Mouse (Mus musculus): ENCODE data around the gene Ccdc190. TPM values are rescaled to one million over a fixed set of nuclear protein-coding genes. Genes with fewer than 3 reads are reported as not detected.

Ccdc190 gene
- polyA plus RNA-seq, 1 experiment: 0.43 TPM

GRCm38 (mm10) chr1:169953106-169953505 is 24.7 kb downstream of the Ccdc190 start:
- Histone ChIP-seq H3K27me3 (ENCODE audit: control insufficient read depth, insufficient read depth, low read length) (no peaks in the 10 kb centered on the region), H3K36me3 (ENCODE audit: control insufficient read depth, insufficient read depth, low read length) (no peaks in the 10 kb centered on the region), H3K4me3 (ENCODE audit: control insufficient read depth, insufficient read depth, low read length) (no peak overlapping the region), H3K4me1 (replicated peaks; ENCODE audit: control insufficient read depth, insufficient read depth, low read length) (no peaks in the 10 kb centered on the region), H3K27ac (ENCODE audit: control insufficient read depth, insufficient read depth, low read length) (no peak overlapping the region)
- 97% methylated on average over 10 of the region's 10 CpGs for WGBS
- TF ChIP-seq CTCF (IDR thresholded peaks at IDR 0.05; ENCODE audit: borderline replicate concordance, control insufficient read depth, extremely low read depth, insufficient read depth, low read length, poor library complexity) (no peak), POLR2A (IDR thresholded peaks at IDR 0.05; ENCODE audit: control insufficient read depth, extremely low read depth, insufficient read depth, low read length, poor library complexity) (no peak)
- DNase-seq: no peak

DNA sequence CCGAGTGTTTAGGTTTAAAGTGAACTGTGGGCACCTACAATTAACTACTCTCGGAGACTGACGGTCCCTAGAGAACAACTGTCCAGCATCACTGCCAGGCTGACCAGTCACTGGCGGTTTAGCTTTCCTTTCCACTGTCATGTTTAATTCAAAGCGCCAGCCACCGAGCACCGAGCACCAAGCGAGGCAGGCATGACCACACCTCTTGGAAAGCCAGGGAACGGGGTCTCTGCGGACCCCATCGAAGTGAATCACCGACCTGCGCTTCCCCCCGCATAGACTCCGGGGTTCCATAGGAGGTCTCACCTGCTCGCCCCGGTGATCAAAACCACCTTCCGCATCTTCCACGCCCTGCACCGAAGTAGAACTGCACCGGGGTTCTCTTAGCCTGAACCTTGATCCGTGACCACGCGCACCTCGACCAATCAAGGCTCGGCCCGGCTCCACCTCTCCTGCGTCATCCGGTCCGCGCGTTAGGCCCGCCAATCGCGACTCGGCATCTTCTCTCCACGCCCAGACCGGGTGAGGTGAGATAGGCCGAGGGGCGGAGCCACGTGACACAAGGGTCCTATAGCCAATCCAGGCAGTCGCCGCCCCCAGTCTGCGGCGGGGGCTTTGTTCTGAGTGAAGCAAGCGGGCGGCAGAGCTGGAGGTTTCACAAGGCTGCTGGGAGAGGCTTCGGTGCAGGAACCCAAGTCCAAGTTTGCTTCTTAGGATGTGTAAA is 40.5 kb downstream of the Ccdc190 start, which contains the start of gene Hsd17b7:
Hsd17b7 (minus strand) TSS at position 450 of the 724 bp plus-strand sequence.
- peak; percentile 97 for DNase-seq
- Histone ChIP-seq H3K27ac (ENCODE audit: control insufficient read depth, insufficient read depth, low read length) (no peak within 1 kb of the TSS), H3K4me3 (ENCODE audit: control insufficient read depth, insufficient read depth, low read length) (peak within 1 kb of the TSS; percentile 54), H3K4me1 (replicated peaks; ENCODE audit: control insufficient read depth, insufficient read depth, low read length) (no peaks in the 10 kb centered on the region), H3K36me3 (ENCODE audit: control insufficient read depth, insufficient read depth, low read length) (no peaks in the 10 kb centered on the region), H3K27me3 (ENCODE audit: control insufficient read depth, insufficient read depth, low read length) (no peaks in the 10 kb centered on the region)
- 0 out of 2 replicates have a peak, but pooled peaks have one; percentile 38 for TF ChIP-seq CTCF (IDR thresholded peaks at IDR 0.05; ENCODE audit: borderline replicate concordance, control insufficient read depth, extremely low read depth, insufficient read depth, low read length, poor library complexity)
- TF ChIP-seq POLR2A (IDR thresholded peaks at IDR 0.05; ENCODE audit: control insufficient read depth, extremely low read depth, insufficient read depth, low read length, poor library complexity): peak; percentile 67; the same call in 1 of the 2 replicates
- WGBS: 3% methylated on average over 48 of the region's 48 CpGs

GRCm38 (mm10) chr1:169969516-169969886 is 41.1 kb downstream of the Ccdc190 start:
- TF ChIP-seq POLR2A (IDR thresholded peaks at IDR 0.05; ENCODE audit: control insufficient read depth, extremely low read depth, insufficient read depth, low read length, poor library complexity) (no peak), CTCF (IDR thresholded peaks at IDR 0.05; ENCODE audit: borderline replicate concordance, control insufficient read depth, extremely low read depth, insufficient read depth, low read length, poor library complexity) (no peak)
- no peak overlapping the region for H3K27ac ChIP-seq (ENCODE audit: control insufficient read depth, insufficient read depth, low read length)
- H3K4me3 ChIP-seq (ENCODE audit: control insufficient read depth, insufficient read depth, low read length): peak overlapping the region; percentile 5; the same call in 1 of the 2 replicates
- H3K27me3 ChIP-seq (ENCODE audit: control insufficient read depth, insufficient read depth, low read length): no peaks in the 10 kb centered on the region
- no peaks in the 10 kb centered on the region for H3K4me1 ChIP-seq (replicated peaks; ENCODE audit: control insufficient read depth, insufficient read depth, low read length)
- H3K36me3 ChIP-seq (ENCODE audit: control insufficient read depth, insufficient read depth, low read length): no peaks in the 10 kb centered on the region
- no peak for DNase-seq
- WGBS: 2% methylated on average over 9 of the region's 9 CpGs

DNA sequence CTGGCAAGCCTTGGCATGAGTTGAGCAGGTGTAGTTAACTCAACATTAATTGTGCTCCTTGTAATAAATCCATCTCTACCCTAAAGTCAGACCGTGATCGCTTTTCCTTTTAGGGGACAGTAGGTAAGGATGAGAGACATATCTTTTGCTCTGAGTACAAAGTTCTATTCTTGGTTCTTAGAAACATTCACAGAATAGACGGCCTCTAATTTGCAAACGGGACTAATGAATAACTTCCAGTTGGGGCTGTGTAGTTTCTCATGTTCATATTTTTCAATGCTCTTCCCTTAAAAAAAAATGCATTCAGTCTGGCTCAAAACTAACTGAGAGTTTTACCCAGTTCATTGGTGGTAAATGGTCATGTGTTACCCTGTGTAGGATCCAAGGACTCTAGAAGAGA is 42.5 kb downstream of the Ccdc190 start:
- no peak overlapping the region for H3K4me3 ChIP-seq (ENCODE audit: control insufficient read depth, insufficient read depth, low read length)
- no peak for TF ChIP-seq POLR2A (IDR thresholded peaks at IDR 0.05; ENCODE audit: control insufficient read depth, extremely low read depth, insufficient read depth, low read length, poor library complexity)
- TF ChIP-seq CTCF (IDR thresholded peaks at IDR 0.05; ENCODE audit: borderline replicate concordance, control insufficient read depth, extremely low read depth, insufficient read depth, low read length, poor library complexity): no peak
- 96% methylated on average over 4 of the region's 4 CpGs for WGBS
- no peaks in the 10 kb centered on the region for H3K27me3 ChIP-seq (ENCODE audit: control insufficient read depth, insufficient read depth, low read length)
- no peak for DNase-seq
- H3K4me1 ChIP-seq (replicated peaks; ENCODE audit: control insufficient read depth, insufficient read depth, low read length): no peaks in the 10 kb centered on the region
- H3K36me3 ChIP-seq (ENCODE audit: control insufficient read depth, insufficient read depth, low read length): no peaks in the 10 kb centered on the region
- no peak overlapping the region for H3K27ac ChIP-seq (ENCODE audit: control insufficient read depth, insufficient read depth, low read length)

GRCm38 (mm10) chr1:169971998-169972397 is 43.5 kb downstream of the Ccdc190 start:
- DNase-seq: no peak
- H3K4me3 ChIP-seq (ENCODE audit: control insufficient read depth, insufficient read depth, low read length): no peak overlapping the region
- TF ChIP-seq POLR2A (IDR thresholded peaks at IDR 0.05; ENCODE audit: control insufficient read depth, extremely low read depth, insufficient read depth, low read length, poor library complexity) (no peak), CTCF (IDR thresholded peaks at IDR 0.05; ENCODE audit: borderline replicate concordance, control insufficient read depth, extremely low read depth, insufficient read depth, low read length, poor library complexity) (no peak)
- H3K36me3 ChIP-seq (ENCODE audit: control insufficient read depth, insufficient read depth, low read length): no peaks in the 10 kb centered on the region
- WGBS: 85% methylated on average over 2 of the region's 2 CpGs
- no peaks in the 10 kb centered on the region for H3K4me1 ChIP-seq (replicated peaks; ENCODE audit: control insufficient read depth, insufficient read depth, low read length)
- H3K27ac ChIP-seq (ENCODE audit: control insufficient read depth, insufficient read depth, low read length): no peak overlapping the region
- H3K27me3 ChIP-seq (ENCODE audit: control insufficient read depth, insufficient read depth, low read length): no peaks in the 10 kb centered on the region

DNA sequence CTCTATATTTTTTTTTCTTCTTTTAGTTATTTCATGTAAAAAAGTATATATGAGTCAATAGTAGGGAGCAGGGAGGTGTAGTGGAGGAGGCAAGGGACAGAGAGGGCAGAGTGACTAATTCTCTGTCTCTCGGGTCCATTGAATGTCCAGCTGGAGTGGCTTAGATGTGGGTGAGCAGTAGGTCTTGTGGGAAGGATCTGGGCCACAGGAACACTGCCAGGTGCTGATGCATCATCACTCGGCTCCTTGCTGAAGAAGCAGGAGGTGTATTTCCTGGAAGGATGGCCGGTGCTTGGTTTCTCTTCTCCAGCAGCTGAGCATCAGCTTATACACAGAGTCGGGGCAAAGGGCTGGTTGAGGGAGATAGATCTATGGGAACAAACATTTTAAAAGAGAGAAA is 49.2 kb downstream of the Ccdc190 start:
- Histone ChIP-seq H3K36me3 (ENCODE audit: control insufficient read depth, insufficient read depth, low read length) (no peaks in the 10 kb centered on the region), H3K27ac (ENCODE audit: control insufficient read depth, insufficient read depth, low read length) (no peak overlapping the region), H3K4me1 (replicated peaks; ENCODE audit: control insufficient read depth, insufficient read depth, low read length) (no peaks in the 10 kb centered on the region), H3K27me3 (ENCODE audit: control insufficient read depth, insufficient read depth, low read length) (no peaks in the 10 kb centered on the region), H3K4me3 (ENCODE audit: control insufficient read depth, insufficient read depth, low read length) (no peak overlapping the region)
- WGBS: 89% methylated on average over 4 of the region's 4 CpGs
- TF ChIP-seq CTCF (IDR thresholded peaks at IDR 0.05; ENCODE audit: borderline replicate concordance, control insufficient read depth, extremely low read depth, insufficient read depth, low read length, poor library complexity) (no peak), POLR2A (IDR thresholded peaks at IDR 0.05; ENCODE audit: control insufficient read depth, extremely low read depth, insufficient read depth, low read length, poor library complexity) (no peak)
- DNase-seq: no peak

Other genes with a start within 250 kb of the Ccdc190 start
- gene Rgs4, start 181.0 kb upstream of the Ccdc190 start, polyA plus RNA-seq (2012; rRNA removed): 2.7 and 4.2 TPM in 2 replicates
- gene Hsd17b7, start 40.6 kb downstream of the Ccdc190 start, polyA plus RNA-seq (2012; rRNA removed): 3.9 and 4.8 TPM in 2 replicates
- gene Ddr2, start 182.1 kb downstream of the Ccdc190 start, polyA plus RNA-seq (2012; rRNA removed): 3.6 and 4.2 TPM in 2 replicates
- gene Uap1, start 246.3 kb downstream of the Ccdc190 start, polyA plus RNA-seq (2012; rRNA removed): 16.1 and 17.3 TPM in 2 replicates